12 mouse cellular contexts compared by ENCODE assay signal in genomic region chr15:101929087-101929486, GRCm38 (mm10). TPM values are rescaled to one million over a fixed set of nuclear protein-coding genes. Genes with fewer than 3 reads are reported as not detected.
DNase-seq lines count a peak whose midpoint lies in the region; ATAC-seq lines count a peak whose summit lies in the region.
"Had no signal": no experiment of that assay in that cellular context is flagged by ENCODE, and none has a peak within 500 bp of the region (broad histone marks: within the 10 kb centered on the region; RNA-seq: fewer than 3 reads in every experiment).

No protein-coding gene starts in this region.

- DNase-seq in adrenal gland, postnatal 10 days, result peak; percentile 52
- no peak for DNase-seq in adrenal gland, postnatal 4 days (ENCODE audit: low spot score in 2 of 2)
- no peak for DNase-seq in kidney, adult 18-20 months
- peak; percentile 23 for DNase-seq in embryo, embryonic 10 days (ENCODE audit: low spot score)
- peak; percentile 37 for DNase-seq in limb, embryonic 10.5 days (ENCODE audit: low spot score)
- DNase-seq in left cerebral cortex, adult 11 months (ENCODE audit: low spot score), result no peak
- DNase-seq in left cerebral cortex, adult 18-20 months (ENCODE audit: low spot score in 2 of 2), result no peak

- H3K4me2 ChIP-seq in kidney, embryonic 15.5 days, result peak overlapping the region; percentile 63

- no peaks in the 10 kb centered on the region for H3K9me3 ChIP-seq in kidney, embryonic 15.5 days (replicated peaks)
- H3K9me3 ChIP-seq in limb, embryonic 10.5 days (replicated peaks), result no peaks in the 10 kb centered on the region

- no peaks in the 10 kb centered on the region for H3K36me3 ChIP-seq in kidney, embryonic 15.5 days
- no peaks in the 10 kb centered on the region for H3K36me3 ChIP-seq in limb, embryonic 10.5 days

- H3K4me1 ChIP-seq in kidney, embryonic 15.5 days, result peaks cover 33% of the 10 kb centered on the region
- peaks cover 34% of the 10 kb centered on the region for H3K4me1 ChIP-seq in limb, embryonic 10.5 days

- H3K9ac ChIP-seq in kidney, embryonic 15.5 days, result no peak overlapping the region

- H3K4me3 ChIP-seq in kidney, embryonic 15.5 days (replicated peaks), result no peak overlapping the region
- H3K4me3 ChIP-seq in limb, embryonic 10.5 days, result peak overlapping the region; percentile 41

- ATAC-seq in kidney, embryonic 15.5 days (replicated peaks; ENCODE audit: low FRiP score), result no peak
- ATAC-seq: inflammation-experienced regulatory T-cells, adult 6 months; Patski had no signal

- 10% methylated on average over 9 of the region's 9 CpGs for WGBS in kidney, embryonic 15.5 days
- 7% methylated on average over 9 of the region's 9 CpGs for WGBS in limb, embryonic 10.5 days

- peaks cover 23% of the 10 kb centered on the region for H3K27me3 ChIP-seq in kidney, embryonic 15.5 days
- peaks cover 48% of the 10 kb centered on the region for H3K27me3 ChIP-seq in limb, embryonic 10.5 days (ENCODE audit: low read depth, poor library complexity, severe bottlenecking)
- H3K27me3 ChIP-seq: Patski had no signal

- H3K27ac ChIP-seq in kidney, embryonic 15.5 days, result no peak overlapping the region
- 0 out of 2 replicates have a peak overlapping the region, but pooled peaks have one; percentile 38 for H3K27ac ChIP-seq in limb, embryonic 10.5 days
- H3K27ac ChIP-seq: macrophage had no signal

RNA-seq across cellular contexts. Expression of gene Krt4, which starts 4.6 kb away (rescaled TPM):
- total RNA-seq in adrenal gland, postnatal 10 days (2021), result under 1 TPM in 1 of 2 experiments, not detected in 1; 0.18 TPM
- not detected for total RNA-seq in adrenal gland, postnatal 4 days (2021)
- 2.4 and 7.5 TPM in 2 replicates for polyA plus RNA-seq in kidney, embryonic 15.5 days (2015; fragmentation: Nextera tagmentation; extraction: Ambion mirVana)
- polyA plus RNA-seq in limb, embryonic 10.5 days (2016; fragmentation: Nextera tagmentation; extraction: Ambion mirVana), result not detected in 2 replicates
- total RNA-seq in left cerebral cortex, adult 18-20 months (2021), result not detected
- polyA plus RNA-seq: inflammation-experienced regulatory T-cells, adult 6 months; macrophage had no signal

RNA-seq across cellular contexts. Expression of gene Krt79, which starts 11.0 kb away (rescaled TPM):
- total RNA-seq in adrenal gland, postnatal 10 days (2021), result 1 to 10 TPM; 3.8 to 5.3 TPM
- total RNA-seq in adrenal gland, postnatal 4 days (2021), result 1 to 10 TPM; 1.2 to 1.4 TPM
- polyA plus RNA-seq in kidney, embryonic 15.5 days (2015; fragmentation: Nextera tagmentation; extraction: Ambion mirVana), result 0.45 and 0.53 TPM in 2 replicates
- polyA plus RNA-seq in limb, embryonic 10.5 days (2016; fragmentation: Nextera tagmentation; extraction: Ambion mirVana), result not detected in 2 replicates
- total RNA-seq in left cerebral cortex, adult 18-20 months (2021), result not detected
- polyA plus RNA-seq: inflammation-experienced regulatory T-cells, adult 6 months; macrophage had no signal

RNA-seq across cellular contexts. Expression of gene Krt78, which starts 25.0 kb away (rescaled TPM):
- total RNA-seq in adrenal gland, postnatal 10 days (2021), result under 1 TPM in 1 of 2 experiments, not detected in 1; 0.09 TPM
- not detected for total RNA-seq in adrenal gland, postnatal 4 days (2021)
- 0.04 and 0.15 TPM in 2 replicates for polyA plus RNA-seq in kidney, embryonic 15.5 days (2015; fragmentation: Nextera tagmentation; extraction: Ambion mirVana)
- 0.08 TPM in 1 of 2 replicates, not detected in the other for polyA plus RNA-seq in limb, embryonic 10.5 days (2016; fragmentation: Nextera tagmentation; extraction: Ambion mirVana)
- not detected for total RNA-seq in left cerebral cortex, adult 18-20 months (2021)
- polyA plus RNA-seq: inflammation-experienced regulatory T-cells, adult 6 months; macrophage; neural tube, embryonic 14.5 days had no signal

RNA-seq across cellular contexts. Expression of gene Krt76, which starts 36.4 kb away (rescaled TPM):
- total RNA-seq in adrenal gland, postnatal 10 days (2021), result not detected
- total RNA-seq in adrenal gland, postnatal 4 days (2021), result not detected
- not detected in 2 replicates for polyA plus RNA-seq in kidney, embryonic 15.5 days (2015; fragmentation: Nextera tagmentation; extraction: Ambion mirVana)
- polyA plus RNA-seq in limb, embryonic 10.5 days (2016; fragmentation: Nextera tagmentation; extraction: Ambion mirVana), result not detected in 2 replicates
- not detected for total RNA-seq in left cerebral cortex, adult 18-20 months (2021)
- polyA plus RNA-seq: inflammation-experienced regulatory T-cells, adult 6 months; macrophage; neural tube, embryonic 14.5 days; Patski had no signal

RNA-seq across cellular contexts. Expression of gene Krt77, which starts 59.6 kb away (rescaled TPM):
- total RNA-seq in adrenal gland, postnatal 10 days (2021), result not detected
- not detected for total RNA-seq in adrenal gland, postnatal 4 days (2021)
- polyA plus RNA-seq in kidney, embryonic 15.5 days (2015; fragmentation: Nextera tagmentation; extraction: Ambion mirVana), result 0.05 and 0.72 TPM in 2 replicates
- not detected in 2 replicates for polyA plus RNA-seq in limb, embryonic 10.5 days (2016; fragmentation: Nextera tagmentation; extraction: Ambion mirVana)
- total RNA-seq in left cerebral cortex, adult 18-20 months (2021), result 10 to 100 TPM; 13.4 to 16.9 TPM
- polyA plus RNA-seq: inflammation-experienced regulatory T-cells, adult 6 months; macrophage; Patski had no signal

Comparison
In these comparisons a context has a peak if more than half of its experiments do, and no peak if none do; other contexts are left out.
1. DNase-seq: peak in adrenal gland, postnatal 10 days (single experiment), embryo, embryonic 10 days (single experiment) and limb, embryonic 10.5 days (single experiment); none in adrenal gland, postnatal 4 days (0 of 2), kidney, adult 18-20 months (single experiment), left cerebral cortex, adult 11 months (single experiment) and left cerebral cortex, adult 18-20 months (0 of 2).